Mouse (Mus musculus) telencephalon, adult 2 months (tissue): ENCODE results near the gene Shf.
"Not testable (repeated sequence)": the region's sequence is repeated elsewhere in the genome, so short reads cannot be mapped to it uniquely, and the experiment has no call there.

Source experiments
- DNase-seq: peaks from one replicate; pipeline ENCODE4 v3.0.0-alpha.2; 2011; ENCODE audit warnings: low read depth, low spot score

Gene Shf

GRCm38 (mm10) chr2:122368995-122369739 lies at the start of gene Shf:
Gene Shf, minus strand, starts transcription at chr2:122369162.
- peak; percentile 80 for DNase-seq

- DNase-seq: no peak
Observed at GRCm38 (mm10) chr2:122408928-122409327, 40.0 kb upstream of the Shf start.

- no peak for DNase-seq
Observed at GRCm38 (mm10) chr2:122407607-122408006, 38.6 kb upstream of the Shf start.

GRCm38 (mm10) chr2:122396150-122396549 lies 27.2 kb upstream of the Shf start:
- no peak for DNase-seq

GRCm38 (mm10) chr2:122387135-122387534 lies 18.2 kb upstream of the Shf start:
- DNase-seq: not testable (repeated sequence)

- no peak for DNase-seq
Observed at GRCm38 (mm10) chr2:122385095-122385494, 16.1 kb upstream of the Shf start.

- no peak for DNase-seq
Observed at GRCm38 (mm10) chr2:122382121-122382520, 13.2 kb upstream of the Shf start.

GRCm38 (mm10) chr2:122381329-122382103 lies 12.6 kb upstream of the Shf start:
- DNase-seq: no peak

GRCm38 (mm10) chr2:122380768-122381311 lies 11.9 kb upstream of the Shf start:
- DNase-seq: no peak

- no peak for DNase-seq
Observed at GRCm38 (mm10) chr2:122379292-122379650, 10.3 kb upstream of the Shf start.

GRCm38 (mm10) chr2:122378421-122379291 lies 9.7 kb upstream of the Shf start:
- no peak for DNase-seq

- peak; percentile 72 for DNase-seq
Observed at GRCm38 (mm10) chr2:122377751-122378246, 8.8 kb upstream of the Shf start.

- peak; percentile 95 for DNase-seq
Observed at GRCm38 (mm10) chr2:122377215-122377674, 8.3 kb upstream of the Shf start.

- no peak for DNase-seq
Observed at GRCm38 (mm10) chr2:122376041-122376561, 7.1 kb upstream of the Shf start.

- DNase-seq: peak; percentile 96
Observed at GRCm38 (mm10) chr2:122375391-122375991, 6.5 kb upstream of the Shf start.

GRCm38 (mm10) chr2:122374666-122375331 lies 5.8 kb upstream of the Shf start:
- DNase-seq: no peak

- DNase-seq: no peak
Observed at GRCm38 (mm10) chr2:122374012-122374411, 5.0 kb upstream of the Shf start.

GRCm38 (mm10) chr2:122372541-122372940 lies 3.6 kb upstream of the Shf start:
- DNase-seq: no peak

GRCm38 (mm10) chr2:122372067-122372466 lies 3.1 kb upstream of the Shf start:
- no peak for DNase-seq

- DNase-seq: no peak
Observed at GRCm38 (mm10) chr2:122370101-122370750, 1.3 kb upstream of the Shf start.
